Mouse (Mus musculus) limb, embryonic 11.5 days (tissue): ENCODE results near the gene Vps26a. TPM values are rescaled to one million over a fixed set of nuclear protein-coding genes. Genes with fewer than 3 reads are reported as not detected.
"Not testable (repeated sequence)": the region's sequence is repeated elsewhere in the genome, so short reads cannot be mapped to it uniquely, and the experiment has no call there.

Source experiments
- ATAC-seq: fragments of 200-750 bp; cut with Nextera tagmentation; 2 replicates; pipeline ENCODE4 v1.8.0; 2017; ENCODE audit warnings: low read depth; ENCODE audit not compliant: insufficient number of reproducible peaks, low FRiP score, low TSS enrichment
- DNase-seq: peaks from one replicate; pipeline ENCODE4 v3.0.0-alpha.2; 2015; ENCODE audit warnings: low spot score
- H3K27ac ChIP-seq: fragments of 300-500 bp; sonication (generic); replicated peaks from 2 replicates; pipeline ENCODE4 v1.5.1; 2014; ENCODE audit warnings: low read depth, mild to moderate bottlenecking, low read length
- H3K27me3 ChIP-seq: fragments of 300-500 bp; sonication (generic); 2 replicates; pipeline ENCODE4 v1.6.1; 2014; ENCODE audit warnings: mild to moderate bottlenecking, low read length, mixed read lengths; ENCODE audit not compliant: control insufficient read depth, insufficient read depth
- H3K36me3 ChIP-seq: fragments of 300-500 bp; sonication (generic); 2 replicates; pipeline ENCODE4 v1.6.1; 2014; ENCODE audit warnings: mild to moderate bottlenecking, low read length, moderate library complexity, mixed read lengths; ENCODE audit not compliant: control insufficient read depth, insufficient read depth
- H3K4me1 ChIP-seq: fragments of 300-500 bp; sonication (generic); 2 replicates; pipeline ENCODE4 v1.6.1; 2014; ENCODE audit warnings: low read length, mixed read lengths; ENCODE audit not compliant: control insufficient read depth, insufficient read depth
- H3K4me2 ChIP-seq: fragments of 300-500 bp; sonication (generic); 2 replicates; pipeline ENCODE4 v1.6.1; 2014; ENCODE audit warnings: low read depth, mild to moderate bottlenecking, moderate library complexity; ENCODE audit not compliant: severe bottlenecking
- H3K4me3 ChIP-seq: fragments of 300-500 bp; sonication (generic); 2 replicates; pipeline ENCODE4 v1.5.1; 2014; ENCODE audit warnings: low read depth, low read length
- H3K9ac ChIP-seq: fragments of 300-500 bp; sonication (generic); 2 replicates; pipeline ENCODE4 v1.6.1; 2014; ENCODE audit warnings: mild to moderate bottlenecking, low read length
- H3K9me3 ChIP-seq: fragments of 300-500 bp; sonication (generic); 2 replicates; pipeline ENCODE4 v1.6.1; 2016; ENCODE audit warnings: low read length; ENCODE audit not compliant: control insufficient read depth
- WGBS: fragments of 180-500 bp; shearing (Covaris S2); extraction: QIAGEN DNeasy Blood & Tissue Kit; methylation state at CpG from one replicate; pipeline ENCODE4 v1.1.7; 2014; 5-methylcytosine and 5-hydroxymethylcytosine counted together
- polyA plus RNA-seq: library from polyadenylated mRNA; unstranded; fragments of >200 nt; fragmentation: Nextera tagmentation; extraction: Ambion mirVana; gene quantifications from 2 replicates; pipeline ENCODE4 v1.2.1, GENCODE M21; 2014

The Vps26a gene
- polyA plus RNA-seq, 1 experiment from 2014 or later, result 82.3 TPM

GRCm38 (mm10) chr10:62505224-62505983 lies 18.8 kb upstream of the Vps26a start:
- H3K9me3 ChIP-seq, result no peaks in the 10 kb centered on the region
- ATAC-seq (no peak), DNase-seq (no peak)
- H3K4me1 ChIP-seq, result no peaks in the 10 kb centered on the region
- 84% methylated on average over 9 of the region's 9 CpGs for WGBS
- H3K36me3 ChIP-seq, result no peaks in the 10 kb centered on the region
- H3K4me2 ChIP-seq, result no peak overlapping the region
- H3K4me3 ChIP-seq, result no peak overlapping the region
- H3K27me3 ChIP-seq, result peaks cover 3% of the 10 kb centered on the region; the same call in 1 of the 2 replicates
- H3K9ac ChIP-seq, result no peak overlapping the region
- H3K27ac ChIP-seq, result no peak overlapping the region

- Histone ChIP-seq H3K4me1 (no peaks in the 10 kb centered on the region), H3K27me3 (peaks cover 3% of the 10 kb centered on the region; the same call in 1 of the 2 replicates), H3K9me3 (no peaks in the 10 kb centered on the region), H3K27ac (no peak overlapping the region), H3K4me2 (no peak overlapping the region), H3K36me3 (no peaks in the 10 kb centered on the region), H3K9ac (no peak overlapping the region), H3K4me3 (no peak overlapping the region)
- WGBS, result 67% methylated on average over 12 of the region's 12 CpGs
- DNase-seq, result no peak
- ATAC-seq, result no peak
These were observed 17.4 kb upstream of the Vps26a start for GRCm38 (mm10) chr10:62503836-62504628.

GRCm38 (mm10) chr10:62503353-62503752 lies 16.7 kb upstream of the Vps26a start:
- DNase-seq, result no peak
- no peaks in the 10 kb centered on the region for H3K36me3 ChIP-seq
- WGBS, result 80% methylated on average over 4 of the region's 4 CpGs
- H3K27me3 ChIP-seq, result peaks cover 3% of the 10 kb centered on the region; the same call in 1 of the 2 replicates
- H3K9me3 ChIP-seq, result no peaks in the 10 kb centered on the region
- H3K4me2 ChIP-seq, result no peak overlapping the region
- no peak overlapping the region for H3K4me3 ChIP-seq
- ATAC-seq, result no peak
- no peak overlapping the region for H3K27ac ChIP-seq
- no peaks in the 10 kb centered on the region for H3K4me1 ChIP-seq
- no peak overlapping the region for H3K9ac ChIP-seq

GRCm38 (mm10) chr10:62501951-62502350 lies 15.3 kb upstream of the Vps26a start:
- Histone ChIP-seq H3K4me2 (no peak overlapping the region), H3K4me1 (no peaks in the 10 kb centered on the region), H3K9ac (no peak overlapping the region), H3K36me3 (no peaks in the 10 kb centered on the region), H3K27ac (no peak overlapping the region), H3K27me3 (no peaks in the 10 kb centered on the region), H3K4me3 (no peak overlapping the region), H3K9me3 (no peaks in the 10 kb centered on the region)
- DNase-seq (no peak), ATAC-seq (no peak)
- 82% methylated on average over 7 of the region's 7 CpGs for WGBS

GRCm38 (mm10) chr10:62500916-62501615 lies 14.5 kb upstream of the Vps26a start:
- H3K4me1 ChIP-seq, result no peaks in the 10 kb centered on the region
- H3K36me3 ChIP-seq, result no peaks in the 10 kb centered on the region
- 87% methylated on average over 9 of the region's 9 CpGs for WGBS
- H3K9ac ChIP-seq, result no peak overlapping the region
- no peaks in the 10 kb centered on the region for H3K9me3 ChIP-seq
- DNase-seq (no peak), ATAC-seq (no peak)
- no peak overlapping the region for H3K4me2 ChIP-seq
- H3K27ac ChIP-seq, result no peak overlapping the region
- no peaks in the 10 kb centered on the region for H3K27me3 ChIP-seq
- no peak overlapping the region for H3K4me3 ChIP-seq

- no peaks in the 10 kb centered on the region for H3K4me1 ChIP-seq
- H3K4me3 ChIP-seq, result no peak overlapping the region
- H3K36me3 ChIP-seq, result no peaks in the 10 kb centered on the region
- DNase-seq (peak; percentile 67), ATAC-seq (0 out of 2 replicates have a peak, but pooled peaks have one; percentile 21)
- no peaks in the 10 kb centered on the region for H3K27me3 ChIP-seq
- no peak overlapping the region for H3K27ac ChIP-seq
- H3K9ac ChIP-seq, result no peak overlapping the region
- H3K9me3 ChIP-seq, result no peaks in the 10 kb centered on the region
- H3K4me2 ChIP-seq, result no peak overlapping the region
- WGBS, result 26% methylated on average over 15 of the region's 15 CpGs
These were observed 13.7 kb upstream of the Vps26a start for GRCm38 (mm10) chr10:62500088-62500915.

GRCm38 (mm10) chr10:62491681-62492080 lies 5.1 kb upstream of the Vps26a start:
- not testable (repeated sequence) for DNase-seq, H3K9ac ChIP-seq, H3K4me1 ChIP-seq, H3K4me2 ChIP-seq, H3K27ac ChIP-seq, H3K36me3 ChIP-seq, H3K27me3 ChIP-seq, H3K9me3 ChIP-seq, ATAC-seq, H3K4me3 ChIP-seq
- 89% methylated on average over 3 of the region's 3 CpGs for whole genome bisulfite sequencing
